Mouse (Mus musculus): ENCODE data around the gene Rora. TPM values are rescaled to one million over a fixed set of nuclear protein-coding genes. Genes with fewer than 3 reads are reported as not detected.

Rora gene
- polyA plus RNA-seq, 1 experiment from 2014 or later = 5.0 TPM

DNA sequence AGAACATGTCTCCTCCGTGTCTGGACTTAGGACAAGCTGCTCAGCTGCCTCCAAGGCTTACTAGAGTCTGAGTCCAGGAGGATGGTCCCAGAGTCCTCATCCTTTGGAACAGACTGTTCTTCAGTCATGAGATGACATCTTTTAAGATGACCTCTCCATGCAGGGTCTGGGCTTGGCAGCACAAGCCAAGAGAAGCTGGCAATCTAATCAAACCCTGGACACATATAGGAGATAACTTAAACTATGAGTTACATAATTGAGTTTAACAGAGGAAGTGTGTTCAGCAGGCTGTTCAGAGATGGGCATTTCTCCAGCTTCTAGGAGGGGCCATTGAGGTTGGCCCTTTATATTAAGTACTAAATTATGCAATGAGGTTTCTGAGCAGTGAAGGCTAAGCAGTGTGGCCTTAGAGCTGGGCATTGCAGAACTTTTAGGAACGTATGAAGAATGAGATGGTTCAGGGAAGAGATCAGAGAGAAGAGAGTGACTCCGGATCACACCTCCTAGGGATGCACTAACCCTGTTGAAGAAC, 42.9 kb downstream of the Rora start:
- DNase-seq (ENCODE audit: low spot score) = no peak
- H3K9me3 ChIP-seq = no peaks in the 10 kb centered on the region
- no peak overlapping the region for H3K27ac ChIP-seq
- no peak overlapping the region for H3K4me3 ChIP-seq
- H3K36me3 ChIP-seq = no peaks in the 10 kb centered on the region
- peaks cover 18% of the 10 kb centered on the region for H3K4me1 ChIP-seq
- H3K27me3 ChIP-seq (ENCODE audit: insufficient read depth, poor library complexity, severe bottlenecking) = peaks cover 23% of the 10 kb centered on the region
- WGBS = 85% methylated on average over 3 of the region's 3 CpGs

DNA sequence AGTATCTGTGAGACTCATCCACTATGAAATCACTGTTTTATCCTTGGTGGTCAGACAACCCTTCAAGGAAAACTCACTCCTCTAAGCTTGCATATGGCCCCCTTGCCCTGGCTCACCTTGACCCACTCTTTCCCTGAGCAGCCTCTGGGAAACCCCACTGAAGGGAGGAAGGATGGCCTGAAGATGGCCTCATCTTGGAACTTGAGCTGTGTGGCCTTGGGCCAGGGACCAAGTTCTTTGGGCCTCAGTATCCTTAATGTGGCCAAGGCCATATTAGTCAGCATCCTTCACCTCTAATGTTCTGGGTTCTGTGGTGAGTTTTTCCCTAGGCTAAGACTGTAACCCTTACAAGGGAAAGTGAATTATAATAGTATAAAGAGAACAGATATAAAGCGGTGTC, 45.8 kb downstream of the Rora start:
- no peaks in the 10 kb centered on the region for H3K9me3 ChIP-seq
- peaks cover 23% of the 10 kb centered on the region; the same call in 1 of the 2 replicates for H3K27me3 ChIP-seq (ENCODE audit: insufficient read depth, poor library complexity, severe bottlenecking)
- H3K4me3 ChIP-seq = no peak overlapping the region
- H3K36me3 ChIP-seq = no peaks in the 10 kb centered on the region
- peaks cover 14% of the 10 kb centered on the region for H3K4me1 ChIP-seq
- DNase-seq (ENCODE audit: low spot score) = no peak
- no peak overlapping the region for H3K27ac ChIP-seq
- WGBS = 89% methylated on average over 1 of the region's 1 CpGs

DNA sequence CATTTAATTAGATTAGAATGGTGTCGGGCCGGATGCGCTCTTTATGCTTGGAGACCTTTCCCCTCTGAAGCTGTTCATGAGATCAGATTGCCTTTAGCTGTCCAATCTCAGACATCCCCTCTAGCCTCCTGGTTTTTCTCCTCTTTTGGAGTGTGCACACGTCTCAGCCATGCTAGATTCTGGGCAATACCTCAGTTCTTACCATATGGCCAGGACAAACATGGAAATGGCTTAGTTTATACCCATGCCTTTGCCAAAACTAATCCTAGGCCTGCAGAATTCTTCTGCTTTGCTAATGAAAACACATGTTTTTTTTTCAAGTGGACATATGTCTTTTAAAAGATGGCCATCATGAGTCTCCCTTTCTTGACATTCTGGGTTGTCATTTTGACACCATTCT, 46.3 kb downstream of the Rora start:
- Histone ChIP-seq H3K36me3 (no peaks in the 10 kb centered on the region), H3K27me3 (ENCODE audit: insufficient read depth, poor library complexity, severe bottlenecking) (peaks cover 23% of the 10 kb centered on the region; the same call in 1 of the 2 replicates)
- 73% methylated on average over 4 of the region's 4 CpGs for WGBS

DNA sequence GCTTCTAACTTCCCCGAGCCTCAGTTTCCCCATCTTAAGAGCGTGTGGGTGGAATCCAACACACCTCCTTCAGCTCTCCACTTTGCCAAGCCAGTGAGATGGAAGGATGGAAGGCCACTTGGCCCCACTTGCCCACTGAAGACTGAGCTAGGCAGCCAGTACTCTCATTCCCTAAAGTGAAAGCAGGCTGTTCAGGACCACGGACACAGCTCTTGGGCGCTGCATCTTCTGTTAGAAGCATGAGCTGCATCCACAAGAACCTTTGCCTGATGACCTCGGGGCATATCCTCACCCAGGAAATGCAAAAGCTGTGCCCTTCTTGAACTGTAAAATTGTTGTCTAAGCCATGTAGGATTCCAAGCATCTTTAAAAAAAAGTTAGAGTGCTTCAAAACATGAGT, 54.0 kb downstream of the Rora start:
- H3K4me1 ChIP-seq = peaks cover 14% of the 10 kb centered on the region; the same call in 1 of the 2 replicates
- WGBS = 44% methylated on average over 5 of the region's 5 CpGs
- no peaks in the 10 kb centered on the region for H3K36me3 ChIP-seq
- no peaks in the 10 kb centered on the region for H3K27me3 ChIP-seq (ENCODE audit: insufficient read depth, poor library complexity, severe bottlenecking)
- H3K27ac ChIP-seq = no peak overlapping the region
- no peaks in the 10 kb centered on the region for H3K9me3 ChIP-seq
- no peak for DNase-seq (ENCODE audit: low spot score)
- H3K4me3 ChIP-seq = no peak overlapping the region

More for the DNA sequence above, 46.3 kb downstream of the Rora start:
- no peak overlapping the region for H3K4me3 ChIP-seq
- H3K9me3 ChIP-seq = no peaks in the 10 kb centered on the region
- H3K27ac ChIP-seq = no peak overlapping the region
- DNase-seq (ENCODE audit: low spot score) = no peak
- H3K4me1 ChIP-seq = peaks cover 10% of the 10 kb centered on the region

DNA sequence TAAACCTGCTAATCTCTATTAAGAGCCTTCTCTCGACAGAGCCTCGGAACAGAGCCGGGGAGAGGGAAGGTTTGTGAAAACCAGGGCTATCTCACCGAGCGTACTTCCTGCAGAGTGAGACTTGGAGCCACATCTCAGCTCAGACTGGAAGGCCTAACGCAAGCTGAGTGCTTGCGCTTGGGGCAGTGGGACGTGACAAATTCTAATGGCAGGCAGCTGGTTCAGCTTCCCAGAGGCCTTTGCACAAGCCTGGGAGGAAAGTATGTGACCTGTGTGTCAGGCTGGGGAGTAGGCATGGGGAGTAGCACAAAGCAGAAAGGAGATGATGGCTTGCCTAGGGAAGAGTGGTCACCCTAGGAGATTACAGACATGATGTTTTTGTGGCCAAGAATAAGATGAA, 55.6 kb downstream of the Rora start:
- 55% methylated on average over 8 of the region's 8 CpGs for WGBS
- H3K4me3 ChIP-seq = no peak overlapping the region
- H3K9me3 ChIP-seq = no peaks in the 10 kb centered on the region
- H3K36me3 ChIP-seq = no peaks in the 10 kb centered on the region
- H3K4me1 ChIP-seq = peaks cover 14% of the 10 kb centered on the region; the same call in 1 of the 2 replicates
- H3K27me3 ChIP-seq (ENCODE audit: insufficient read depth, poor library complexity, severe bottlenecking) = no peaks in the 10 kb centered on the region
- no peak for DNase-seq (ENCODE audit: low spot score)
- no peak overlapping the region for H3K27ac ChIP-seq

DNA sequence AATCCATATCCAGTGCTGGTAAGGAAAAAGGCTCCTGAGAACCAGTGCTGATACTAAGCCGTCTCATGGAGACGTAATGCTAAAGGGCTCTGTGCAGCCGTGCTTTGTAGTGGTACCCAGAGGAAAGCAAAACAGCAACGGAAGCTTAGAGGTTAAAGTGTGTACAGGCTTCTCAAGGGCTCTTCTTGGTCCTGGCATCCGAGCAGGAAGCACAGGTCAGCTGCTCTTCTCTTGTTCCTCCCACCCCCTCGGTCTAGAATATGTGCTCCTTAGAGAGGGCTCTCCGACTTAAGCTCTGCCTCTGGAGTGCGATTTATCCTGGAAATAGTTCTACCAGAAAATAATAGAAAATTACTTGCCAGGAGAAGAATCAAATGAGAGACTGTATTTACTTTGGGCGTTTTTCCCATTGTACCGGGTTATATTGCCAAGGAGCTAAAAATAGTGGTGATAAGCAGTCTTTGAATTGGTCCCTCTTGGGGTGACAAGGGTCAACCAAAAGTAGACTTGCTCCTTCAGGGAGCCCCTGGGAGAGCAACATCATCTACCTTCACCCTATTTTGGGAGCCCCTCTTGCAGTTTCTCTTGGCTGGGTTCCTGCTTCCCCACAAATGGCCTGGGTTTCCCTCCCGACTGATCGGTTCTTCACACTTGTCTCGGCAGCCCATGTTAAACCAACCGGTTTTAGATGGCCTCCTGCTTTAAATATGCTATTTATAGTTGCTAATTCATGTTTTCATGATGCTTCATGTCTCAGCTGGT, 57.5 kb downstream of the Rora start:
- no peaks in the 10 kb centered on the region for H3K9me3 ChIP-seq
- WGBS = 62% methylated on average over 14 of the region's 14 CpGs
- H3K27ac ChIP-seq = no peak overlapping the region
- H3K27me3 ChIP-seq (ENCODE audit: insufficient read depth, poor library complexity, severe bottlenecking) = no peaks in the 10 kb centered on the region
- no peak for DNase-seq (ENCODE audit: low spot score)
- H3K4me1 ChIP-seq = peaks cover 8% of the 10 kb centered on the region; the same call in 1 of the 2 replicates
- no peak overlapping the region for H3K4me3 ChIP-seq
- no peaks in the 10 kb centered on the region for H3K36me3 ChIP-seq

DNA sequence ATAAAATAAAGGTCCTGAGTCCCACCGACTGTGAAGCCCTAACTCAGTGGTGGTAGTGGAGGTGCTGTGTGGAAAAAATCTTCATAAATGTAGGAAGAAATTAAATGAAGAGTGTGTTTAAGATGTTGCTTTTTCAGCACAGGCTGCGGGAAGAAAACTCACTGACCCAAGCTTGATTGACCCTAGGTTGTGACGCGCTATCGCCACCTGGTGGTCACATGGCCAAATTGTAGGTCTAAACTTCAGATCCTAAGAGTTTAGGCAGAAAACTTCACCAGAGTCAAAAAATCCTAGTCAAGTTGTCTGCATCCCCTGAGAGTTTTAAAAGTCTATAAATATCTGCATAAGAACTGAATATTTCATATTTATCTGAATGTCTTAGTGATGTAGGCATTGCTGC, 63.4 kb downstream of the Rora start:
- Histone ChIP-seq H3K9me3 (no peaks in the 10 kb centered on the region), H3K4me3 (no peak overlapping the region), H3K27me3 (ENCODE audit: insufficient read depth, poor library complexity, severe bottlenecking) (no peaks in the 10 kb centered on the region), H3K36me3 (no peaks in the 10 kb centered on the region), H3K4me1 (no peaks in the 10 kb centered on the region), H3K27ac (no peak overlapping the region)
- no peak for DNase-seq (ENCODE audit: low spot score)
- WGBS = 15% methylated on average over 5 of the region's 5 CpGs

DNA sequence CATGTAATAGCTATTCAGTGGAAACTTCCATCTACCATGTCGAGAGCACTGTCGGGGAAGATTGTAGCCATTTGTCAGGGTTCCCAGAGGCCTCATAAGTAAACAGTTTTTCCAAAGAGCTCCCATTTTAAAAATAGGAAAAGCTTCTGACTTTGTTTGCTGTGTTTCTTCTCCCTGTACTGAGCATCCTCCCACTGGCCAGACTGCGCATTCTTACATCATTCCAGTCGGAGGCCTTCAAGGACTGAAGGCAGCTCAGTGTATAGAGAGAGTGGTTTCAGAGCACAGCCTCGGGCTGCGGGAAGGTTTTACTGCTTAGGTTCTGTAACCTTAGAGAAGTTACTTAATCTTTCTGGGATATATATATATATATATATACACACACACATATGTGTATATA, 64.8 kb downstream of the Rora start:
- Histone ChIP-seq H3K4me3 (no peak overlapping the region), H3K27me3 (ENCODE audit: insufficient read depth, poor library complexity, severe bottlenecking) (no peaks in the 10 kb centered on the region), H3K4me1 (no peaks in the 10 kb centered on the region), H3K27ac (no peak overlapping the region), H3K9me3 (no peaks in the 10 kb centered on the region), H3K36me3 (no peaks in the 10 kb centered on the region)
- no peak for DNase-seq (ENCODE audit: low spot score)
- WGBS = 90% methylated on average over 6 of the region's 6 CpGs

DNA sequence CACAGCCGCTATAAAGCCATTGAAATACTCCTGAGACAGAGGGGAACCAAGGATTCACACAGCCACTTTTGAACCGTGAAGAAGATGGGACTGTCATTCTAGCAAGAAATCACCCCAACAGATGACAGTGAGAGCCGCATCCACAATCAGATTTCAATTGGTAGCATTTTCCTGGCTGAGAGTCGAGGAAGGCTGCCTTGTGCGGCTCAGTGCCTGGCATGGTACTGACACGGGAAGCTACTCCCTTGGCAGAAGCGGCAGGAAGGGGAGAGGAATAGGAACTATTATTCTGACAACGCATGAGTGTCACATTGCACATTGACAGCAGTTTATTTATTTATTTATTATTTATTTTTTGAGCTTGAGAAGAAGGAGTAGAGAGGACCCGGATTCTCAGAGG, 65.7 kb downstream of the Rora start:
- Histone ChIP-seq H3K9me3 (no peaks in the 10 kb centered on the region), H3K27me3 (ENCODE audit: insufficient read depth, poor library complexity, severe bottlenecking) (no peaks in the 10 kb centered on the region), H3K27ac (no peak overlapping the region), H3K36me3 (no peaks in the 10 kb centered on the region), H3K4me3 (no peak overlapping the region), H3K4me1 (no peaks in the 10 kb centered on the region)
- WGBS = 83% methylated on average over 9 of the region's 9 CpGs
- DNase-seq (ENCODE audit: low spot score) = no peak

DNA sequence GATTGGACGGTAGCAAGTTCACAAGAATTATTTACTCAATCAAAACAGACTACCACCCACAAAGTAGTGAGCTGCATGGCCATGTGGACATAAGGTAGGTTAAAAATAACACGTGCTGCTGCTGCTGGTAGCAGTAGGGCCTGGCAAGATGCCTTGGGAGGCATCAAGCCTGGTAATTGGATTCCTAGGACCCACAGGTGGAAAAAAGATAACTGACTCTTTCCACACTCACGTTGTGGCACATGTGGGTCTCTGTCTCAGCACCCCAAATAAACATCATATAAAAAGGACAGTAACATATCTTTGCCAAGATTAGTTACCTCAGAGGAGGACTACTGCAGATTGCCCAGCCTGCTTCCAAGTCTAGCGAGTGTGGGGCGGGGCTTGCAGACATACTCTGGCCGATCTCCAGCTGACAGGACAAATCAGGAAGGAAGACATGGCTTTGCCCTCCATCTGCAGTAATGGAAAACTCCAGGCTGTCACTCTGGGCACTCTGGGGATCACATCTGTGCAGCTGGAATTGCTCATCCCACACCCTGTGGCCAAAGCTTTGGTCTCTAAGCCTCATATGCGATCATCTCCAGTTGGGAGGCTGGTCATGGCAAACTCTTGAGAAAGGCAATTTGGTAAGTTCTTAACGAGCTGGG, 71.2 kb downstream of the Rora start:
- Histone ChIP-seq H3K27ac (no peak overlapping the region), H3K4me3 (no peak overlapping the region), H3K9me3 (no peaks in the 10 kb centered on the region), H3K27me3 (ENCODE audit: insufficient read depth, poor library complexity, severe bottlenecking) (no peaks in the 10 kb centered on the region), H3K4me1 (peaks cover 8% of the 10 kb centered on the region), H3K36me3 (no peaks in the 10 kb centered on the region)
- DNase-seq (ENCODE audit: low spot score) = no peak
- WGBS = 73% methylated on average over 8 of the region's 8 CpGs

DNA sequence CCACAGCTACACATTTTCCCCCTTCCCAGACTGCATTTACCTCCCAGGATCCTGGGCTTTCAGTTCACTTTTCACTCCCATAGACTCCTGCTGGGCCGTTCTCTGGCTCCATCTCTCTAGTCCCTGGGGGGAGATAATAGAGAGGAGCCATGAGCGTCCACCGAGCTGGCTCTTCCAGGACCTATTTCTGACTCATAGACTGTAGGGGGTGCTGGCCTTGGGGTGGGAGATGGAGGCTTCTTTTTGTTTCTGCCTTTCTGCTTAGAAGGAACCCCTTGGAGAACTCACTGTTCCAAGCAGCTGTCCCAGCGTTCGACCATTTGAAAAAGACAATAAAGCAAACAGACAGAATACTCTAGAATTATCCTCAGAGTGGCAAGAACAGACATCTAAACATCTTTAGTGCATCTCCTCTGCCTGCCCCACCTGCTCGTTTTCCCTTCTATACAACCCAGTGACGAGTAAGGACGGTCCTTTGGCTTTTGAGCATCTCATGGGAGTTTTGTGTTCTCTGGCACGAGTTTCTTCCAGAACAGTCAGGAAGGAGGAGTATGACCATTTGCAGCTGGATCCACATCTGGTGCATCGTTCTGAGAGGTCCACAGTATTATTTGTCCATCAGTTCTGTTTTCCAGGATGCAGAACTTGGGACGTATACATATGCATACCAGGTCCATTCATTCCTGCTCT, 73.7 kb downstream of the Rora start:
- Histone ChIP-seq H3K36me3 (0 out of 2 replicates have a peak, but pooled peaks cover 5% of the 10 kb centered on the region), H3K9me3 (no peaks in the 10 kb centered on the region), H3K27me3 (ENCODE audit: insufficient read depth, poor library complexity, severe bottlenecking) (no peaks in the 10 kb centered on the region), H3K4me1 (peaks cover 8% of the 10 kb centered on the region), H3K4me3 (no peak overlapping the region), H3K27ac (no peak overlapping the region)
- 82% methylated on average over 11 of the region's 11 CpGs for WGBS
- no peak for DNase-seq (ENCODE audit: low spot score)

DNA sequence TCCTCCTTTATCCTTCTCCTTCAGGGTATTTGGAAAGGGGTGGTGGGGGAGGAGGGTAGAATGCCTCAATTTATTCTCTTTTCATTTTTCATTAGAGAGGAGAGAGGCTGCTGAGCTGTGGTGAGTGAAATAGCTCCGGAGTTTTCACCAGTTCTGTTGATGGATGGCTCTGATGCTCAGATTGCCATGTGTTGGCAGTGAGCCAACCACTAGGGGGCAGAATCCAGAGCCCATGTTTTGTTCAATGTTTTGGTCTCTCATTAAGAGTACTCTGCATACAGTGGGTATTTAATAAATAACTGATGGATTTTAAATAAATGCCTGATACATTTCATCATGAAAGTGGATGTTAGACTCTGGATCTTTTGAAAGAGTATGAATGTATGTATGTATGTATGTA, 77.9 kb downstream of the Rora start:
- Histone ChIP-seq H3K27ac (no peak overlapping the region), H3K4me3 (no peak overlapping the region), H3K4me1 (no peaks in the 10 kb centered on the region), H3K9me3 (no peaks in the 10 kb centered on the region), H3K36me3 (0 out of 2 replicates have a peak, but pooled peaks cover 7% of the 10 kb centered on the region), H3K27me3 (ENCODE audit: insufficient read depth, poor library complexity, severe bottlenecking) (no peaks in the 10 kb centered on the region)
- WGBS = 66% methylated on average over 1 of the region's 1 CpGs
- DNase-seq (ENCODE audit: low spot score) = no peak

DNA sequence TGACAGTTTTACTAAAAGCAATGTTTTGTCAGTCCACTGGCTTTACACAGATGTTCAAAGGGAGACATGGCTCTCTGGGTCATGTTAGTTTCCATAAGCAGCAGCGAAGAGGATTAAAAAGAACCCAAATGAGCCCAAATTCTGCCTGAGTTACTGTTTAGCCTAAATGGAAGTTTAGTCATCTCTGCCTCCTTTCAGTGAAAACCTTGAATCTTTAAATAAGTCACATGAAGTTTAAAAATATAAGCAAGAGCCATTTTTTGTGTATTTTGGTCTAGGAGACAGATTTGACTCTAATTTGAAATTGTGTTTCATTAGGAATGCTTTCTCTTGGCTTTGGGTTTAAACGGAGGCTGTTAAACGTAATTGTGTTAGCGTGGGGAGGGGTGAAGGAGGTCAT, 79.3 kb downstream of the Rora start:
- Histone ChIP-seq H3K4me3 (no peak overlapping the region), H3K36me3 (0 out of 2 replicates have a peak, but pooled peaks cover 7% of the 10 kb centered on the region), H3K9me3 (no peaks in the 10 kb centered on the region), H3K27ac (no peak overlapping the region), H3K4me1 (no peaks in the 10 kb centered on the region), H3K27me3 (ENCODE audit: insufficient read depth, poor library complexity, severe bottlenecking) (no peaks in the 10 kb centered on the region)
- WGBS = 89% methylated on average over 4 of the region's 4 CpGs
- DNase-seq (ENCODE audit: low spot score) = no peak
